In the genomic region with DNA sequence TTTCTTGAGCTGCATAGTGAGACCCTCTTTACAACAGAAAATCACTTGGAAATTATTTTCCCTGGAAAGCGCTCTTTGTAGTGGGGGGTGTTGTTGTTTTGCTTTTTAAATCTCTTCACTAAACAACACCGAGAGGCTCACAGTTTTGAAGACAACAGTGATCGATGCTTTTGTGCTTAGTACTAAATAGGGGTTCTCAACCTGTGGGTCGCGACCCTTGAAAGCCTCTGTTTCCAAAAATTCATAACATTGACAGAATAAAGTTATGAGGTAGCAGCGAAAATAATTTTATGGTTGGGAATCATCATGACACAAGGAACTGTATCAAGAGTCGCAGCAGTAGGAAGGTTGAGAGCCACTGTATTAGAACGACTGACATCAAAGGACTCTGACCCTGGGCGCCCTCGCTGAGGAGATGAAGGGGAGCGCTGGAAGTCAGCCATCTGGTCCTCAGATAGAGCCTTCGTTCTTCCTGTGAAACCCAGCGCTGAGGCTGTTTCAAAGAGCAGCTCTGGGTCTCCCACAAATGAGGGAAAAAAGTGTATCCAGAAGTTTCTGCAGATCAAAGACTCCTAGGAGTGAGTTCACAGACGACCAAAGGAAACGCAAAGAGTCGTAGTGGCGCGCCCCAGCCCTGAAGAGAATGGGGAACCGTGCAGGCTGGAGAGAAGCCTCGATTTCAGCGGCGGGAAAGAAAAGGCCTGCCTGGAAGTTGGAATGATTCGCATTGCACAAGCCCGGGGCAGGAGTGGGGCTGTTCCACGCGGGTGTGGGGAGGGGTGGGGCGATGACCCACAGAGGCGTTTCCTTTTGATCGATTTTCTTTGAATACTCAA, we compare ENCODE assay signal across 8 mouse cellular contexts. TPM values are rescaled to one million over a fixed set of nuclear protein-coding genes. Genes with fewer than 3 reads are reported as not detected.
DNase-seq lines count a peak whose midpoint lies in the region; ATAC-seq and TF ChIP-seq lines count a peak whose summit lies in the region.

No protein-coding gene starts in this region.

- no peak for TF ChIP-seq CTCF in stomach, postnatal 0 days (IDR thresholded peaks at IDR 0.05; ENCODE audit: low read depth)

- no peak for TF ChIP-seq EP300 in stomach, postnatal 0 days (optimal IDR thresholded peaks at IDR 0.05)

- no peak overlapping the region for H3K9ac ChIP-seq in embryonic facial prominence, embryonic 14.5 days (ENCODE audit: low read depth, low read length)
- peak overlapping the region; percentile 58 for H3K9ac ChIP-seq in intestine, embryonic 16.5 days (ENCODE audit: low read depth, low read length)
- peak overlapping the region; percentile 18 for H3K9ac ChIP-seq in stomach, postnatal 0 days (ENCODE audit: low read length)

- no peaks in the 10 kb centered on the region for H3K9me3 ChIP-seq in embryonic facial prominence, embryonic 14.5 days (ENCODE audit: control insufficient read depth, low read length)
- H3K9me3 ChIP-seq in intestine, embryonic 16.5 days (ENCODE audit: control insufficient read depth, low read length), result no peaks in the 10 kb centered on the region
- no peaks in the 10 kb centered on the region for H3K9me3 ChIP-seq in stomach, postnatal 0 days (ENCODE audit: control insufficient read depth, low read length)

- ATAC-seq in embryonic facial prominence, embryonic 14.5 days (ENCODE audit: low read depth), result no peak
- ATAC-seq in intestine, embryonic 16.5 days, result peak; percentile 84
- ATAC-seq in stomach, postnatal 0 days (ENCODE audit: low FRiP score, low TSS enrichment), result no peak
- ATAC-seq in activated CD4-positive, CD25-positive, alpha-beta regulatory T cell, adult 4 months, result no peak

- H3K36me3 ChIP-seq in embryonic facial prominence, embryonic 14.5 days (ENCODE audit: control insufficient read depth, insufficient read depth, low read length), result no peaks in the 10 kb centered on the region
- H3K36me3 ChIP-seq in intestine, embryonic 16.5 days (ENCODE audit: control insufficient read depth, insufficient read depth, low read length), result no peaks in the 10 kb centered on the region
- H3K36me3 ChIP-seq in stomach, postnatal 0 days (ENCODE audit: control insufficient read depth, insufficient read depth, low read length), result no peaks in the 10 kb centered on the region

- DNase-seq in cerebellum, postnatal 10 days, result peak; percentile 26 to 27
- no peak for DNase-seq in cerebellum, adult 11 months
- DNase-seq in embryonic facial prominence, embryonic 14.5 days (ENCODE audit: low spot score), result peak; percentile 20
- DNase-seq in lung, postnatal 10 days, result peak; percentile 9
- peak; percentile 38 for DNase-seq in stomach, postnatal 0 days (ENCODE audit: low spot score)
- no peak for DNase-seq in B cell, adult 2 months

- H3K27ac ChIP-seq in embryonic facial prominence, embryonic 14.5 days (replicated peaks; ENCODE audit: low read depth, low read length), result no peak overlapping the region
- H3K27ac ChIP-seq in intestine, embryonic 16.5 days (ENCODE audit: low read length), result no peak overlapping the region
- no peak overlapping the region for H3K27ac ChIP-seq in stomach, postnatal 0 days (replicated peaks)

- 19% methylated on average over 29 of the region's 29 CpGs for WGBS in embryonic facial prominence, embryonic 14.5 days
- 19% methylated on average over 29 of the region's 29 CpGs for WGBS in intestine, embryonic 16.5 days
- 18% methylated on average over 29 of the region's 29 CpGs for WGBS in stomach, postnatal 0 days

- peak overlapping the region; percentile 45 for H3K4me2 ChIP-seq in embryonic facial prominence, embryonic 14.5 days (ENCODE audit: low read depth, low read length)
- peak overlapping the region; percentile 68 for H3K4me2 ChIP-seq in intestine, embryonic 16.5 days (ENCODE audit: low read depth, low read length)
- peak overlapping the region; percentile 47 for H3K4me2 ChIP-seq in stomach, postnatal 0 days (replicated peaks; ENCODE audit: low read depth)

- H3K4me3 ChIP-seq in embryonic facial prominence, embryonic 14.5 days (ENCODE audit: low read depth, low read length), result peak overlapping the region; percentile 16
- H3K4me3 ChIP-seq in intestine, embryonic 16.5 days (ENCODE audit: low read length), result peak overlapping the region; percentile 36
- H3K4me3 ChIP-seq in stomach, postnatal 0 days (ENCODE audit: low read depth, low read length), result peak overlapping the region; percentile 15

- H3K27me3 ChIP-seq in embryonic facial prominence, embryonic 14.5 days (replicated peaks; ENCODE audit: control insufficient read depth, insufficient read depth, low read length), result no peaks in the 10 kb centered on the region
- no peaks in the 10 kb centered on the region for H3K27me3 ChIP-seq in intestine, embryonic 16.5 days (replicated peaks; ENCODE audit: control insufficient read depth, insufficient read depth, low read length)
- no peaks in the 10 kb centered on the region for H3K27me3 ChIP-seq in stomach, postnatal 0 days (ENCODE audit: control insufficient read depth, insufficient read depth, low read length)

- no peaks in the 10 kb centered on the region for H3K4me1 ChIP-seq in embryonic facial prominence, embryonic 14.5 days (ENCODE audit: control insufficient read depth, insufficient read depth, low read length)
- H3K4me1 ChIP-seq in intestine, embryonic 16.5 days (ENCODE audit: control insufficient read depth, insufficient read depth, low read length), result no peaks in the 10 kb centered on the region
- no peaks in the 10 kb centered on the region for H3K4me1 ChIP-seq in stomach, postnatal 0 days (replicated peaks; ENCODE audit: control insufficient read depth, insufficient read depth)

RNA-seq across cellular contexts. Expression of a gene that starts 37.3 kb away (rescaled TPM):
- polyA plus RNA-seq in embryonic facial prominence, embryonic 14.5 days (2014; fragmentation: Nextera tagmentation; extraction: Ambion mirVana), result 4.0 and 5.8 TPM in 2 replicates
- polyA plus RNA-seq in intestine, embryonic 16.5 days (2015; fragmentation: Nextera tagmentation; extraction: Ambion mirVana), result 3.9 and 4.1 TPM in 2 replicates
- polyA plus RNA-seq in stomach, postnatal 0 days (2015; fragmentation: Nextera tagmentation; extraction: Ambion mirVana), result 1.5 and 1.7 TPM in 2 replicates
- 1 to 10 TPM; 1.4 to 1.6 TPM for polyA plus RNA-seq in activated CD4-positive, CD25-positive, alpha-beta regulatory T cell, adult 4 months (2017; shearing (Covaris generic))

Comparison
In these comparisons a context has a peak if more than half of its experiments do, and no peak if none do; other contexts are left out.
1. DNase-seq: peak in cerebellum, postnatal 10 days (2 of 2), embryonic facial prominence, embryonic 14.5 days (single experiment), lung, postnatal 10 days (single experiment) and stomach, postnatal 0 days (single experiment); none in cerebellum, adult 11 months (single experiment) and B cell, adult 2 months (0 of 2).
2. Peak in every context shown above with its lines, with median percentiles within 50 percentile points of each other: H3K4me2 ChIP-seq and H3K4me3 ChIP-seq.